Mouse (Mus musculus): ENCODE data around the gene F11.

F11 gene

DNA sequence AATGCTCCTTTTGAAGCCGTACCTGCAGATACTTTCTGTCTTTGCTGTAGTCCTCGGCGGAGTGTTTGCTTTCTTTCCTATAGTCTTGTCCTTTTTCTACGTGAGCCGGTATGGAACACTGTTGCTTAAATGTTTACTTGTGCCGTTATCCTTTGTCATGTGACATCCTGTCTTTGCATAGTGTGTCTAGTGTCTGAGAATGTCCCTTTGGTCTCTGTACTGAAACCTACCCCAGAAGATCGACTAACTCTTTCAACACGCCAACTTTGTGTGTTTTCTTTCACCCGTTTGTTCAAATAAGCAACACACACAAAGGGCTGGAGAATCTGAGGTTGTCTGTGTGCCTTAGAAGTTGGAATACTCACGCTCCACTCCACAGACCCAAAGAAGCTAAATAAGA is at the start of gene F11:
TSS of gene F11 (minus strand) at position 112 of the 400 bp plus-strand sequence.
- DNase-seq = no peak

GRCm38 (mm10) chr8:45310967-45311366 is 49.1 kb upstream of the F11 start:
- peak; percentile 8 for DNase-seq

DNA sequence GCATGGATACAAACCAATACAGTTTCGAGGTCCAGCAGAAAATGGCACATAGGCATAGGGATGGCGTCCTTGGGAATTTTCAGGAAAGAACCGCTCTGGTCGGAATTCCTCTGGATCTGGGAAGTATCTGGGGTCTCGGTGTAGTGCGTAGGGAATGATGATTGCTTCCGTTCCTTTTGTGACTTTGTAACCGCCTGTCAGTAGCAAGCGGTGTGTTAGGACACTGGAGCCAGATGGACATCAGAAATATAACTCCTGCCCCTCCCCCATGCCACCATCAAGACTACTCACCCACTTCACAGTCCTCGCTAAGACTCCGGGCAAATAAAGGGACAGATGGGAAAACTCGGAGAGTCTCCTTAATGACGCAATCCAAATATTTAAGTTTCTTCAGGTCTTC is 46.5 kb upstream of the F11 start, which contains the start of gene Gm45753:
TSS of gene Gm45753 (minus strand) at position 101 of the 400 bp plus-strand sequence.
- no peak for DNase-seq

DNA sequence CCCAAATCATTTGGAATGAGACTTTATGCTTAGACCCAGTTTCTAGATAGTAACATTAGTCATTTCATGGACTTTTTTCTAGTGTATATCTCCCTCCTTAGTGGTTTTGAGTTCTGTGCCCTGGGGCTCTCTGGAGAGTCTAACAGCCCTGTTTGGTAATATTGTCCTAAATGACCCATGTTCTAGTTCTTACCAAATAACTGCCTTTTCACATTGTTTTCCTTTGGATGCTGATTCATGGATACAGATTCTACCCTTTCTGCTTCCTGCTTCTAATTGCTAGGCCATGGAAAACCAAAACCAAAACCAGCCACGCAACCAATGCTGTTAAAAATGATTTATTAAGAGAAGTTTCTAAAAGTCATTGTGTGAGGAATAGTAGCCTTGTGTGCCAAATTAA is 43.6 kb upstream of the F11 start:
- DNase-seq = no peak

GRCm38 (mm10) chr8:45304354-45304753 is 42.5 kb upstream of the F11 start:
- no peak for DNase-seq

GRCm38 (mm10) chr8:45302390-45302789 is 40.6 kb upstream of the F11 start:
- DNase-seq = no peak

DNA sequence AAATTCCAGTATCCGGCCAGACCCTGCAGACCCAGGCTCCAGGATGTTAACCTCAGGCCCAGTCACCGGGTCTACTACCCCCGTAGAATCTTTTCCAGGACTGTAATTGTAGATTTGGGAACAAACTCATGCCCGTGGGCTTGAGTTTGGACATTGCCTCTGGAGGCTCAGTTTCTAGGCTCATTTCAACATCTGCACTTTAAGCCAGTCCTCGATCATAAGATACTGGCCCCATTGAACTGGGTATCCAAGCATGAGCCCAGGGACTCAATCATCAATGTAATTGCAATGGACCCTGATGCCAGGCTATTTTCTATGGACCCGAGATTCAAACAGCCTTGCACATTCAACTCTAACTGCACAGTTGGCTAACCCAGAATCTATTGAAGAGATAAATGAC is 33.4 kb upstream of the F11 start:
- no peak for DNase-seq

GRCm38 (mm10) chr8:45294687-45295086 is 32.9 kb upstream of the F11 start, which contains the start of gene Klkb1:
TSS of gene Klkb1 (minus strand) at chr8:45294859.
- no peak for DNase-seq

GRCm38 (mm10) chr8:45291790-45292189 is 30.0 kb upstream of the F11 start:
- no peak for DNase-seq

DNA sequence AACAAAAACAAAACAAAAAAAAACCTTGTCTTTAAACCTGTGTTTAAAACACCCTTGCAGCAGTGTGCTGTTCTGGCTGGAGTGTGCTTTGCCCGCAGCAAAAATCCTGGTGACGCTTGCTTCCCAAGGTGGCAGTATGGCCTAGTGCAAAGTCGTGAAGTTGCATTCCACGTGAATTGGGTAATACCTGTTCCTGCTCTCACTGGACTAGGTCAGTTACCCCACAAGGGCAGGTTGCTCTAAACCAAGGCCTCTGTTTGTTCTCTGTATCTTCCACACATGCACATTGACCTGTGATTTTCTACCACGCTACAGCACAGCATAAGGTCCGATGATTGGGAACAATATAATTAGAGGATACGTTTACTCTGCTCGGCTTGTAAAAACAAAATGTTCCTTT is 19.8 kb upstream of the F11 start:
- peak; percentile 9 for DNase-seq

DNA sequence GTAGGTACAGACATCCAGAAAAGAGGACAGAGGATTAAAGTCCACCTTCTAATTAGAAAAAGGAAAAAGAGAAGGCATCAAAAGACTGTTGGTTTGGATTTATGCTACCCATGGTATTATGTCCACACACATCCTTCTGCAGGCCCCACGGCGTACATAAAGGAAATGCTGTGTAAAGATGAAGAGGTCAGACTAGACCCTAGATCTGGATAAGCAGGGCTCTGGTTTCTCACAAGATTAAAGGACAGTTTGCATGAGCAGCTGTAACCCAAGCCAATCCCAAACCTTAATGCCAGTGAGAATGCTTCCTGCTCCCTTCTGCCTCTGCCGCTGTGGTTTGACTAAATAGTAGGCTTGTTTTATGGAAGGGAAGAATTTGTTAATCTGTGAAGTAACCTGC is 15.6 kb upstream of the F11 start:
- no peak for DNase-seq

DNA sequence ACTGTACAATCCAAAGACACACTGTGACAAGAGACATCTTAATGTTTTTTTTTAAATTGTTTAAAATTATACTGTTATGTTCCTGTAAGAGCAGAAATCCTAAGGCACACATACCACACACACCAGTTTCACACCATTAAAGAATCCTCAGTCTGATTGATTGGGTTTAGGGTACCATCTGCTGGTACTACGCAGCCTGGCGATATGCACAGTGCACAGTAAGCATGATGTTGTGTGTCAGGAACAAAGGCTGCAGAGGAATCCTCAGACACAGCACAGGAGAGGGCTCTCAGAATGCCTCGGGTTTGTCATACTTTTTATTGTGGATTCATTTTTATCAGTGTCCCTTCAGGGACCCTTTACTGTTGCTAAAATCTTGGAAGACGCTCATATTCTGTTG is 12.5 kb upstream of the F11 start:
- DNase-seq = no peak

- no peak for DNase-seq
Observed at GRCm38 (mm10) chr8:45269056-45269455, 7.2 kb upstream of the F11 start.

GRCm38 (mm10) chr8:45268485-45268884 is 6.7 kb upstream of the F11 start:
- DNase-seq = no peak

GRCm38 (mm10) chr8:45267611-45268391 is 6.0 kb upstream of the F11 start:
- DNase-seq = peak; percentile 31

GRCm38 (mm10) chr8:45266993-45267392 is 5.2 kb upstream of the F11 start:
- DNase-seq = peak; percentile 39

- DNase-seq = no peak
Observed at GRCm38 (mm10) chr8:45264918-45265317, 3.1 kb upstream of the F11 start.

DNA sequence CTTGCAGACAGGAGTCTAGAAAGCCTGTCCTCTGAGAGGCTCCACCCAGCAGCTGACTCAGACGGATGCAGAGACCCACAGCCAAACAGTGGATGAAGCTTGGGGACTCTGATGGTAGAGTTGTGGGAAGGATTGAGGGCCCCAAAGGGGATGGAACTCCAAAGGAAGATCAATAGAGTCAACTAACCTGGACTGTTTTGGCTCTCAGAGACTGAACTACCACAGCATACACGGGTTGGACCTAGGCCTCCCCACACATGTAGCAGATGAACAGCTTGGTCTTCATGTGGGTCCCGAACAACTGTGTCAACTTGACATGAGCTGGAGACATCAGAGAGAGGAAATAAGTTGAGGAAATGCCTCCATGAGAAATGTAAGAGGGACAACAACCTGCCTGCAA is 1.0 kb upstream of the F11 start:
- no peak for DNase-seq

DNA sequence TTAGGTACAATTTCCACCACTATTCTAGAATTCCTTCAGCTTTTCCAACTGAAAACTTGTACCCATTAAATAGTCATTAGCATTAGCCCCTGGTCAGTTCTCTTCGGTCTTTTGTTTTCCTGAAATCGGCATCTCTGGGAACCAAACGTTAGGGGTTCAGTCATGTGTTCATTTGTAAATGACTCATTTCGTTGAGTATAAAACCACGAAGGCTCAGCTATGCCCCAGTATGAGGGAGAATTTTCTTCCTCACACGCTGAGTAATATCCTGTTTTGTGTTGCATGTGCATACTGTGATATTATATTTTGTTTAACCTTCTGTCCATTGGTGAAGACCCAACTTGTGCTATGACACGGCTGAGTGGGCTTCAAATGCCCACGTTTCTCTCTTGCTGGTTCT is 3.4 kb downstream of the F11 start:
- no peak for DNase-seq

GRCm38 (mm10) chr8:45255040-45255439 is 6.8 kb downstream of the F11 start:
- DNase-seq = no peak

DNA sequence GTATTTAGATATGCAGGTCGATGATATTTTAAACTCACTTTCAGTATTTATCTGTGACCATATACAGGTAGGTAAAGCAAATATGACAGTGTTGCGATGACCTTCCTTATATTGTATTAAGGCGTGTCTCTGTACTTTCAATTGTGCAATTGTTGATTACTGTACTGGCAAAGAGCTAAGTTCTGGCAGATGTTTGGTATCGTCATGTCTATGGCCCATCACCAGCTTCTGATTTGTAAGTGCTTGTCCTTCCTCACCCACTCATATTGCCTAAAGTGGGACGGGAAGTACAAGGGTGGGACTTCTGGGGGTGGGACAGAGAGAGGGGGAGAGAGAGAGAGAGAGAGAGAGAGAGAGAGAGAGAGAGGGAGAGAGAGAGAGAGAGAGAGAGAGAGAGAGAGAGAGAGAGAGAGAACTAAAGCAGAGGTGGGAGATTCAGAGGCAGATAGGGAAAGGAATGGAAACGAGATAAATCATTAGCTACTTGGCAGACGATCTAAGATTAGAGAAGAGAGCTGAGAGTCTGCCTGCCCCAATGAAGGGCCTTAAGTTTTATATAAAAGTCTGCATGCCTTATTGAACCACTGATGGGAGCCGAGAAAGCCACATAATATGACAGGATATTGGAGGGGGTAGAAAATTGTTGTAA is 7.5 kb downstream of the F11 start:
- DNase-seq = no peak

DNA sequence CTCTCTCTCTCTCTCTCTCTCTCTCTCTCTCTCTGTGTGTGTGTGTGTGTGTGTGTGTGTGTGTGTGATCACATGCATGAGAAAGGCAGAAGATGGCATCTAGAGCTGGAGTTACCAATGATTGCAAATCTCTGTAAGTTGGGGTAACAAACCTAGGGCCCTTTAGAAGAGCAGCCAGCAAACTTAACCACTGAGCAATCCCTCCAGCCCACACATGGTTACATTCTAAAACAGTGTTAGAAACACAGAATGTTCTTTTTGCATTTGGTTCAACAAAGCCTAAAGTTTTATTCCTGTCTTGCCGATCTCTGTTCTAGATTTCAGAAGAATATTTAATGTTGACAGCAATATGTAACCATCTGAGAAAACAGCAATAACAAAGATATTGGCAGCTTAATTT is 8.2 kb downstream of the F11 start:
- DNase-seq = no peak

DNA sequence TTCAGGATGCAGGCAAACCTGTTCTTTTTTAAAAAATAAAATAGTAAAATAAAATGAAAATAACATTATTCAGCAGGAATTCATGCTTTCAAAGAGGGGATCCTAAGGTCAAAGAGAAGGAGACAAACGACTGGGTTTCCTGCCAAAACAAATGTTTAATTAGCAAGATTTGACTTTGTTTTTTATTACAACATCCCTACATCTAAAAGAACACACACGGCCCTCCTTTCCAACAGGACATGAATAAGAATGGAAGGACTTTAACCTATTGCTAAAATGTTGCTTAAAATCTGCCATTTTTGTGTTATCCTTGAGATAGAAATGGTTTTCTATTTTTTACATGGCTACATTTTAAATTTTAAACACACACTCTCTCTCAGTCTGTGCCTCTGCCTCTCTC is 8.7 kb downstream of the F11 start:
- DNase-seq = no peak

DNA sequence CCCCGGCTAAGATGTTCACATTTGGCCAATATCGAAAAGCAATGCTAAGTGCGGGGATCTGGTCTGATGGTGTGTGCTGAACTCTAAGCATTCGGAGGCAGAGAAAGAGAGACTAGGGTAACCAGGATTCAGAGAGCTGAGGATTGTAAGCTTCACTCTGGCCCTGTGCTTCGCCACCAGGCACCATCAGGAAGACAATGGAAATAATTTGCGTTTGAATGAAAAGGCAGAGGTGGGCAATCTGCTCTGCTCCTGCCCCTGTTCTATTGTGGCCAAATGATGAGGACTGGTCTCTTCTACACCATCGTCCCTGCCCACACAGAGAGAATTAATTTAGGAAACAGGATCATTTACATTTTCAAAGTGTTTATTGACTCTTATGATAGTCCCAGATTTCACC is 15.5 kb downstream of the F11 start:
- DNase-seq = no peak

DNA sequence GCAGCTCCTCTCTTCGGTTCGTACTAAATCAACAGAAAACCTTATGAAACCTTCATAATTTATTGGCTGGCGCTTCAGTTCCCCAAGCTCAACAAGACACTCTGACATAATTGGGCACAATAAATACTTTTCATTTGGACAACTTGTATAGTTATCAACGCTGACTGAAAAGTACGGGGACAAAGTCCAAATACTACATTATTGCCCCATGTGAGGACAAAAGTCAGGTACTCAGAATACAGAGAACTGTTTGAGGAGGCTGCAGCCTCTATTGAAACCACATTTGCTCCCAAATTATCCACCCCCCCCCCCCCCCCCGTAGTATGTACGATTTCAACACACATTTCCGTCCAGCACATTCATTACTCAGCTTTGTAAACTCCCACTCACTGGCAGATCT is 22.5 kb downstream of the F11 start:
- DNase-seq = no peak

All from lung, postnatal 10 days (tissue).